9 mouse cellular contexts compared by ENCODE assay signal in the genomic region with DNA sequence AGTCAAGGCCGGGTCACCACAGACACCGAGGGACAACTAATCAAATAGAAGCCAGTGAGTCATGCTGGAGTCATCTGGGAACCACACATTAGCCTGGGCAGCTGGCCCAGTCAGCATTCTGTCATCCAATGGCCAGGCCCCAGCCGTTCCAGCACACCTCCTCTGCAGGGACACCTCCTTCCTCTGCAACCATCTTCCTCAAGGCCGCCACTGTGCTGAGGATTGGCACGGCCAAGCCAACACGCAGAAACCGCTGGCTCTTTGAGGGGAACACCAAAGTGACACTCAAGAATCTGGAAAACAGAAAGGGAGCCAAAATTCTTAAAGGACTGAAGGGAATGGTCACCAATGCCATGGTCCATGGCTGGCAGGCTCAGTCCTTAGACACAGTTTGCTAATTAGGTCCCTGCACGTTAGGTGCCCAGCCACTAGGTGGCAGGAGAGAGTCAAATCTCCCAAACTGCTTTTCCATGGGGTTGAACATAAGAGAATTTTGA. TPM values are rescaled to one million over a fixed set of nuclear protein-coding genes. Genes with fewer than 3 reads are reported as not detected.
A peak's percentile ranks its signal among the peaks of the same experiment; 100 is the strongest.
DNase-seq lines count a peak whose midpoint lies in the region; ATAC-seq and TF ChIP-seq lines count a peak whose summit lies in the region.
"Had no signal": no experiment of that assay in that cellular context is flagged by ENCODE, and none has a peak within 500 bp of the region (broad histone marks: within the 10 kb centered on the region; RNA-seq: fewer than 3 reads in every experiment).

No protein-coding gene starts in this region.

- H3K27ac ChIP-seq in heart, embryonic 11.5 days (ENCODE audit: low read depth, low read length) = no peak overlapping the region
- no peak overlapping the region for H3K27ac ChIP-seq in bone marrow, adult 2 months (ENCODE audit: control insufficient read depth, insufficient read depth, low read depth, low read length, poor library complexity)
- H3K27ac ChIP-seq in hindbrain, embryonic 16.5 days (ENCODE audit: low read depth, low read length) = no peak overlapping the region
- H3K27ac ChIP-seq: neural tube, embryonic 13.5 days had no signal

- 50% methylated on average over 8 of the region's 8 CpGs for WGBS in heart, embryonic 11.5 days (ENCODE audit: insufficient replicate concordance)
- WGBS in bone marrow, adult 2 months = 62% methylated on average over 8 of the region's 8 CpGs
- 46% methylated on average over 8 of the region's 8 CpGs for WGBS in hindbrain, embryonic 16.5 days

- peak; percentile 80 for TF ChIP-seq CTCF in bone marrow, adult 2 months (IDR thresholded peaks at IDR 0.05; ENCODE audit: control insufficient read depth, insufficient read depth, low read length)

- ATAC-seq in heart, embryonic 11.5 days (replicated peaks; ENCODE audit: insufficient number of reproducible peaks, low FRiP score, low TSS enrichment) = no peak
- peak; percentile 58 for ATAC-seq in hindbrain, embryonic 16.5 days
- peak; percentile 83 for ATAC-seq in megakaryocyte progenitor cell, adult 5-6 weeks (replicated peaks; ENCODE audit: poor library complexity)

- no peak for TF ChIP-seq POLR2A in bone marrow, adult 2 months (IDR thresholded peaks at IDR 0.05; ENCODE audit: borderline replicate concordance, control insufficient read depth, low read depth, low read length)

- H3K9me3 ChIP-seq in heart, embryonic 11.5 days (replicated peaks; ENCODE audit: control insufficient read depth, low read length) = no peaks in the 10 kb centered on the region
- H3K9me3 ChIP-seq in hindbrain, embryonic 16.5 days (ENCODE audit: control insufficient read depth, low read length) = no peaks in the 10 kb centered on the region
- H3K9me3 ChIP-seq: neural tube, embryonic 13.5 days had no signal

- no peak overlapping the region for H3K4me3 ChIP-seq in heart, embryonic 11.5 days (ENCODE audit: low read depth, low read length)
- no peak overlapping the region for H3K4me3 ChIP-seq in bone marrow, adult 2 months (replicated peaks; ENCODE audit: control insufficient read depth, low read depth, low read length)
- H3K4me3 ChIP-seq in hindbrain, embryonic 16.5 days (ENCODE audit: low read length) = no peak overlapping the region
- H3K4me3 ChIP-seq: neural tube, embryonic 13.5 days had no signal

- peak; percentile 88 to 90 for DNase-seq in heart, adult 18-20 months
- DNase-seq in fibroblast of lung, adult 2 months (ENCODE audit: low read depth) = peak; percentile 58
- DNase-seq in layer of hippocampus, postnatal 14 days (ENCODE audit: low spot score in 2 of 2) = peak; percentile 39 to 52
- peak; percentile 63 for DNase-seq in splenic B cell, adult 2 months (ENCODE audit: low read depth, low spot score)

- H3K36me3 ChIP-seq in heart, embryonic 11.5 days (ENCODE audit: control insufficient read depth, insufficient read depth, low read length) = no peaks in the 10 kb centered on the region
- no peaks in the 10 kb centered on the region for H3K36me3 ChIP-seq in hindbrain, embryonic 16.5 days (ENCODE audit: control insufficient read depth, insufficient read depth, low read length)
- H3K36me3 ChIP-seq in splenic B cell, adult 2 months (ENCODE audit: control insufficient read depth, insufficient read depth, low read length, poor library complexity, severe bottlenecking) = no peaks in the 10 kb centered on the region
- H3K36me3 ChIP-seq: neural tube, embryonic 13.5 days had no signal

- H3K4me1 ChIP-seq in heart, embryonic 11.5 days (ENCODE audit: control insufficient read depth, insufficient read depth, low read length) = no peaks in the 10 kb centered on the region
- H3K4me1 ChIP-seq in bone marrow, adult 2 months (ENCODE audit: control insufficient read depth, insufficient read depth, low read length) = no peaks in the 10 kb centered on the region; the same call in 1 of the 2 replicates
- H3K4me1 ChIP-seq in hindbrain, embryonic 16.5 days (ENCODE audit: control insufficient read depth, insufficient read depth, low read depth, low read length) = no peaks in the 10 kb centered on the region; the same call in 1 of the 2 replicates

- no peaks in the 10 kb centered on the region for H3K27me3 ChIP-seq in heart, embryonic 11.5 days (ENCODE audit: control insufficient read depth, insufficient read depth, low read length)
- H3K27me3 ChIP-seq in hindbrain, embryonic 16.5 days (replicated peaks; ENCODE audit: control insufficient read depth, insufficient read depth, low read length) = no peaks in the 10 kb centered on the region
- no peaks in the 10 kb centered on the region for H3K27me3 ChIP-seq in splenic B cell, adult 2 months (ENCODE audit: control insufficient read depth, insufficient read depth, low read length, poor library complexity, severe bottlenecking)
- H3K27me3 ChIP-seq: neural tube, embryonic 13.5 days had no signal

- no peak overlapping the region for H3K4me2 ChIP-seq in heart, embryonic 11.5 days
- H3K4me2 ChIP-seq in hindbrain, embryonic 16.5 days (ENCODE audit: low read length) = no peak overlapping the region
- H3K4me2 ChIP-seq: neural tube, embryonic 13.5 days had no signal

- no peak overlapping the region for H3K9ac ChIP-seq in heart, embryonic 11.5 days (ENCODE audit: low read depth, low read length)
- H3K9ac ChIP-seq in hindbrain, embryonic 16.5 days (ENCODE audit: low read depth, low read length) = no peak overlapping the region
- H3K9ac ChIP-seq: neural tube, embryonic 13.5 days had no signal

RNA-seq across cellular contexts. Expression of a gene that starts 24.8 kb away (rescaled TPM):
- total RNA-seq in heart, adult 18-20 months (2021) = 1 to 10 TPM in 1 of 2 experiments, under 1 TPM in 1; 0.94 to 1.4 TPM
- polyA plus RNA-seq in heart, embryonic 11.5 days (2014; fragmentation: Nextera tagmentation; extraction: Ambion mirVana) = 0.24 TPM in 2 replicates
- not detected in 2 replicates for polyA plus RNA-seq in bone marrow, adult 2 months (2011; ENCODE audit: insufficient read depth, insufficient read length, low replicate concordance, missing spikeins)
- 0.64 TPM in 2 replicates for polyA plus RNA-seq in hindbrain, embryonic 16.5 days (2015; fragmentation: Nextera tagmentation; extraction: Ambion mirVana)
- 1 to 10 TPM; 3.2 to 4.8 TPM for total RNA-seq in layer of hippocampus, postnatal 14 days (2021)
- total RNA-seq in megakaryocyte progenitor cell, adult 5-6 weeks (2015) = not detected in 2 replicates
- total RNA-seq in megakaryocyte progenitor cell, adult 5-6 weeks (2017) = not detected in 2 replicates
